Mouse (Mus musculus): Measurements from ENCODE around the gene Notch2.

Notch2 gene

GRCm38 (mm10) chr3:97994818-97995217 is 18.5 kb upstream of the Notch2 start:
- no peak for DNase-seq (ENCODE audit: low read depth)

DNA sequence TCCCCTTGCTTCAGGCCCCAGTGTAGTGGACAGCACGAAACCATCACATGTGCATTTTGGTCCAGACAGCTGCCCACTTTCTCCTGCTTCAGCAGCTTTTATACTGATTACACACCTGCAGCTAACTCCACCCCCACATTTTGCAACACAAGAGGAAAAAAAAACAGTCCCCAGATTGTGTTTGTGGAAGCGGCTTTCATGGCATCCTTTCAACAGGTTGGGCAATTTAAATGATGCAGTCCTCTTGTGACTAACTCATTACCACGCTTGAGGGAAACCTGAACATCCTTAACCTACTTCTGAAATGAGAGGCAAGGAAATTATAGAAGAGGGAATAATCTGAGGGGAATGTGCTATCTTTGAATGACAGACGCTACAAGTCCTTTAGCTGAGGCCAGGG is 15.0 kb upstream of the Notch2 start:
- DNase-seq (ENCODE audit: low read depth) = no peak

DNA sequence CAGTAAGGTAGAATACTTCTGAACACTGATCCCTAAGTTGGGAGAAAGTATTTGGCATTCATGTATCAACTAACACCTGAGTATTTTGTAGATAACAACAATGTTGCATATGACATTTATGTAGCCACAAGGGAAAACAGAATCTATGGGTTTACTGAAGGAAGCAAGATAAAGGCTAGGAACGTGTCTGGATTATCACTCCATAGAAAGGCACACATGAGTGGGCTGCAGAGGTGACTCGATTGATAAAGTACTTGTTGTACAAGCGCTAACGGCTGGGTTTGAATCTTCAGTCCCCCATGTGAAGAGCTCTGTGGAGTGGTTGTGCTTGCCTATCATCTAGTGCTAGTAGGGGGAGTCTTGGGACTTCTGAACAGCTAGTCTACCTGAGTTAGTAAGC is 9.8 kb upstream of the Notch2 start:
- DNase-seq (ENCODE audit: low read depth) = no peak

GRCm38 (mm10) chr3:98004231-98004630 is 9.1 kb upstream of the Notch2 start:
- DNase-seq (ENCODE audit: low read depth) = no peak

- DNase-seq (ENCODE audit: low read depth) = no peak
Observed at GRCm38 (mm10) chr3:98005306-98005705, 8.0 kb upstream of the Notch2 start.

DNA sequence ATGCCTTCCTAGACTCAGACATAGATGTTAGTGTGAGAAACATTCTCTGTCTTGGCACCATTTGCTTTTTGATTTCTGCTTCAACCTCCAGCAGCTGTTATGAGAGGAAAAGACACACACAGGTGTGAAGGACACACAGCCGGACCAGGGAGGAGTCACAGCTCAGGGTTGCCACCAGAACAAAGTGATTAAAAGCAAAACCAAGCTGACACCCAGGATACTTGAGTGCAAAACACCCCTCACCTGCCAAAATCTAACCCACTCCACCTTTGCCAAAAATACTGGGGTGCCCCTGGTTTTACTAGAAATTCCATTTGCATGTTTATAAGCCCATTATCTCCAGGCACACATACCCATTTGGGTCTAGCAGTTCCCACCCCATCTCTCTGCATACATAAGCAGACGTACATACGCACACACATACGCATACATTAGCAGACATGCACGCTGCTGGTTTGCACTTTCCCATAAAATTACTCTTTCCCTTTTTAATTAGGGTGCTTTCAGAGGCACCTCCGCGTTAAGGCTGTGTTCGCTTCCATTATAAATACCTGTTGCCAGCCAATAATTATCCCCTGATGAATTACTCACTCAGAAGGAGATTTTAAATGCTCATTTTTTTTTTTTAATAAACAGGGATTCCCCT is 7.2 kb upstream of the Notch2 start:
- DNase-seq (ENCODE audit: low read depth) = no peak

DNA sequence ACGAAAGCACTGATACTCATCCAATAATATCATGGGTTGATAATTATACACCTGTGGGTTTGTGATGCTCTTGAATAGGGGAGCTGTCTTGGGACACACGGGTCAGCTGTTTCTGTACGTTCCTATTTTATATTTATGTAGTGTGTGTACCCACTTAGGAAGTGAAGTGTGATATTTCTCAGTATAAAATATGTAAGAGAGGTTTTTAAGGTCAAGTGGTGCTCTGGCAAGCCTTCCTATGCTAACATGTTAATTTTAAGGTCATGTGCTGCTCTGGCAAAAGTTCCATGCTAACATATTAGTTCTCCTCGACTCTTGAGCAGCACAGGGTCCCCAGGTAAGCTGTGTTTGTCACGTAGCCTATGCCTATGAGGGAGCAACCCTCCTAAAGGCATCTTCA is 6.4 kb upstream of the Notch2 start:
- DNase-seq (ENCODE audit: low read depth) = no peak

GRCm38 (mm10) chr3:98008143-98008542 is 5.2 kb upstream of the Notch2 start:
- DNase-seq (ENCODE audit: low read depth) = no peak

DNA sequence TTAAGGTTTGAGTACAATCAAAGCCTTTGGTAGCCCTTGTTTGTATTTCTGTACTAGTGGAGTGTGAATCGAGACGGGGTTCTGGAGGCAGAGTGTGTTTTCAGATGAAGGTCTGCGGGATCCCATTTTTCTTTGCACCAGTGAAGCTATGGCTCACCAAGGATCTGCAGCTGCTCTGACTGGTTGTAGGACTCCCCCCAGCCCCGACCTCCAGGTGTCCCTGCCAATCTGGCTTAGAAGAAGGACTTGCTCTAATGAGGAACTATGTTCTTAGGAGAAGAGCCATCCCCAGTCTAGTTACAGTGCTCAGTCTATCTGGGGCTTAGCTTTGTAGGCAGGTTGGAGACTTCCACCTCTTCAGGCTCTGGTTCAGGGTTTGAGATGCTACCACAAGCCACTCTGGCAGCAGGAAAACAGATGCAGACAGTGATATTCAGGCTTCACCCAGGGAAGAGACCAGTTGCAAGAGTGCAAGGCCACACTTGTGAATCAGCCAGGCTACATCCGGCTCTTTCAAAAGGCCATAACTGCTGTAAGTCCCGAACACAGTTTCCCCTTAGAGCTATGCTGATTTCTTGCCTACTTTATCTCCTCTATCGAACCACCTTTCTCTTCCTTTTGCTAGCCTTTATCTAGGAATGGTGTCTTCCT is 4.0 kb upstream of the Notch2 start:
- no peak for DNase-seq (ENCODE audit: low read depth)

DNA sequence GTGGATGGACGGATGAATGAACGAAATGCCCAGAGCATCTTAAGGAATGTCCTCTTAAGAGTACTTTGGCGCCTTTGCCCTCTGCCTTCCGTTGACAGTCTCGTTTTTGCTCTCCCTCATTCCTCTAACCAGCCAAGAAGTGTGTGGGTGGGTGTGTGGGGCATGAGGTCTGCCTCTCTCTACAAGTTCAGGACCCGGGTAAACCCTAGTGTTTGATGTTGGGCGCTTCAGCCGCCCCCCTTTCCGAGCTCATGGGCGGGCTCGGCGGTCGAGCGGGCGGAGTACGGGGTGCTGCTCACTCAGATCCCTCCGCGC is 284 bp upstream of the Notch2 start:
- no peak for DNase-seq (ENCODE audit: low read depth)

DNA sequence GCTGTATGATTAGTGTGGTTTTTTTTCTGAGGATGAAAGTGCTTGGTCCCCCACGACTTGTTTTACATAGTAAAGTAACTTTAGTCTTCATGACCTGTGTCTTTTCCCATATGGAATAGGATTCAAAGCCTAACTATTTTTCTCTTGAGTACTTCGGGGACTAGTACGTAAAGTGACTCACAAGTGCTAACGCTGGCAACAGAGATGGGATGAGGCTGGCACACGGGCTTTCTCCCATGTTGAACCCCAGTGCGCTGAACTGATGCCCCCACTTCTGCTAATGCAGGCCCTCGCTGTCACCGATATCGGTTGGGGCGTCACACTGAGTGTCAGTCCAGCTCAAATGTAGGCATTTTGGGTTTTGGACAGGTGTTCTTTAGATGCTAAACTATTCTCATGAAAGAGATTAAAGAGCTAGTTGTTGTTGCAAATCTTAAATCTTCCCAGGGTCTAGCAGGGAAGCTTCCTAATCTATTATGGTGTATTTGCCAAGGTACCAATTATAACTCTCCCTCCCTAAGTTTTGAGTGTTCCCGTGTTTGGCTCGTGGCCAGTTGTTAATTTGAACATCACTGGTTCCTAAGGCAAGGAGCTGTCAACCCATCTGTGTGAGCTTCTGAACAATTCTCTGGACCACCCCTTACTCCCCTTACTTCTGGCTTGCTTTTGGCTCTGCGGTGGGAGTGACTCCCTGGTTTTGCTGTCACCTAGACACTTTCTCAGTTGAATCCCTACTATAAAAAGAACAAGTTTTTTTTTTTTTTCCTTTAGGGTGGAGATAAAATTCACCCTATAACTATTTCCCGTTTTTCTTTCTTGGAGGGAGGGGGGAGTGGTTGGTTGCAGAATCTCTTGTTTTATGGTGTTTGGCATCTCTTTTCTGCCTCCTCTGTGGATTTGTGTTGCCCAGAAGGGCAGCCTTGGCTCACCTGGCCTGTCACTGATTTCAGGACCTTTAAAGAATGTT is 2.2 kb downstream of the Notch2 start:
- DNase-seq (ENCODE audit: low read depth) = no peak

DNA sequence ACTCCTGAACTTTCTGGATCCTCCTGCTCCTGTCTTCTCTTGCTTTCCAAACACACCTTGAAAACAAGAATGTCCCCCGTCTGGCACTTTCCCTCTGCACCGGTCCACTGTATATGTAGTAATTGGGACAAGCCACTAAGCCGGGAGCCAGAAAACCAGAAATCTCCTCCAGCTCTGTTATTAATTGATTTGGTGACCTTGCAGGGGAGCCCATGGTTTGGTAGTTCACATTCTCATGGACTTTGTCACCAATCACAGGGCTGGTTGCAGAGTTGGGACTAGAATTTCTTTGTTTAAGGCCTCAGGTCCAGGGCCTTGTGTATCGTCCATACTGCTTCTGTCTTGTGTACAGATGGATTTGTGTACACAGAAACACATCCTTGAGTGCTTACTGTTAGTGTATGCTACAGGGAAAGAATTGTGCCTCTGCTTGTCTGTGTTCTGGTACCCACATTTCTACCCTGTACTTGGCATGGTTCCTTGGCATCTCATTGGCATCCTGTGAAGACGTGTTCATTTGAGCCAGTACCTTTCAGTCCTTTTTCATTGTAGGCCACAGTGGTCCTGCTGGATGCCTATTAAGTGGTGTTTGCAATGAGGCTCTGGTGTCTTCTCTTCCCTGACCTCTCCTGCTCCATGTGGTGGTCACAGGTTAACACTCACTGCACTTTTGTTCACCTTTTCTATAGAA is 3.7 kb downstream of the Notch2 start:
- DNase-seq (ENCODE audit: low read depth) = no peak

- no peak for DNase-seq (ENCODE audit: low read depth)
Observed at GRCm38 (mm10) chr3:98018187-98018586, 4.9 kb downstream of the Notch2 start.

DNA sequence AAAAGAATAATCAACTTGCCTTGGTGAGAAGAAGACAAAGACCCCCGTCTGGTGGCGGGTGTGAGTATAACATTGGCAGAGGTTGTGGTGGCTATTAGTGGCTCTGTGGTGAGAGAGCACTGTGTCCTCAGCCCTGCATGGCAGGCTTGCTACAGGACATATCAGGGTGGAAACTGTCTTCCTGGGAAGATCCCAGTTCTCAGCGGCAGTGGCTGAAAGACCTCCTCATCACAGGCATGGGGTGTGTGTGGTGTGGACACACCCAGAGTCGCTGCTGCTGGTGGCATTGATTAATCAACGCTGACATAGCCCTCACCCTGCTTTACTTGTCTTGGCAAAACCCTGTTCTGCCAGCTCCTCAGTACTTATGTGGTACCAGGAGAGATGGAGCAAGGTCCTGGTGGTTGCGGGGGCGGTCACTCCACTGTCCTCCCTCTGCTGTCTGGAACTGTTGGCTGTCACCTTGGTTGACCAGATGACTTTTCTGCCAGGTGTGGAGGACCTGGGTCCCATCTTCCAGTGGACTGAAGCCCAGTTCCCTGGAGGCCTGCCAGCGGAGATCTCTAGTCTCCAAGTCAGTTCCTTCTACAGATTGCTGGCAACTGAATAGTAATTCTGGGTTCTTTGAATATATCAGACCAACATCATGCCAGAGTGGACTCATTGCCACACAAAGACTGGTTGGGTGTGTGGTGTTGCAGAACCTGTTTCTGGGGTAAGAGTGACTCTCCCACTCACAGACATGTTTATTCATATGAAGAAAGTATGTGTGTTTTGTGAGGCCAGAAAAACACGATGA is 7.3 kb downstream of the Notch2 start:
- DNase-seq (ENCODE audit: low read depth) = no peak

GRCm38 (mm10) chr3:98024288-98024848 is 11.0 kb downstream of the Notch2 start:
- no peak for DNase-seq (ENCODE audit: low read depth)

- no peak for DNase-seq (ENCODE audit: low read depth)
Observed at GRCm38 (mm10) chr3:98025521-98025920, 12.2 kb downstream of the Notch2 start.

- DNase-seq (ENCODE audit: low read depth) = no peak
Observed at GRCm38 (mm10) chr3:98025921-98026880, 12.9 kb downstream of the Notch2 start.

DNA sequence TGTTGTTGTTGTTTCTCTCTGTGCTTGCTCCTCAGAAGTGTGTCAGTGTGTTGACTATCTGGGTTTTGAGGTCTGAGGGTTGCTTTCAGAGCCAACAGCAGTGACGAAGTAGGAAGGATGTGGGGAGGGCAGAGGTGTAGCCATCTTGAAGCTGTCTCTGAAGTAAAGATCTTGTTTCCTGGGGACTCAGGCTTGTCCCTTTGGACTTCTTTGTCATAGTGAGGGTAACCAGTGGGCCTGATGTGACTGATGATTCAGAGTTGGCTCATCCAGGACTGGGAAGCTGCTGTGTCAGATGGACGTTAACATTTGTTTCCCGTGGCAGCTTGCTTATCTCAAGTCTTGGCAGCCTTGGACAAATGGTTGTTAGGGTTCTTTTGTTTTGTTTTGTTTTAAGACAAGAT is 14.0 kb downstream of the Notch2 start:
- DNase-seq (ENCODE audit: low read depth) = peak; percentile 56

- DNase-seq (ENCODE audit: low read depth) = no peak
Observed at GRCm38 (mm10) chr3:98028072-98028471, 14.7 kb downstream of the Notch2 start.

- DNase-seq (ENCODE audit: low read depth) = no peak
Observed at GRCm38 (mm10) chr3:98028936-98029335, 15.6 kb downstream of the Notch2 start.
